10 mouse cellular contexts compared by ENCODE assay signal in genomic region chr11:118728083-118728551, GRCm38 (mm10).
DNase-seq lines count a peak whose midpoint lies in the region; ATAC-seq and TF ChIP-seq lines count a peak whose summit lies in the region.
"Had no signal": no experiment of that assay in that cellular context is flagged by ENCODE, and none has a peak within 500 bp of the region (broad histone marks: within the 10 kb centered on the region; RNA-seq: fewer than 3 reads in every experiment).

No protein-coding gene starts in this region.

- DNase-seq in heart, adult 2 months = peak; percentile 30 to 32
- DNase-seq in heart, postnatal 25 days (ENCODE audit: low spot score) = no peak
- DNase-seq in Muller cell, postnatal 12 days (ENCODE audit: inconsistent ontology term) = peak; percentile 5
- DNase-seq in cerebellum, postnatal 36 days = peak; percentile 48 to 63
- DNase-seq in testis, postnatal 10 days (ENCODE audit: low spot score) = no peak
- DNase-seq in natural killer cell, adult 2 months (ENCODE audit: low spot score in 2 of 2) = no peak
- no peak for DNase-seq in c-Kit-positive CD71-positive TER-119-positive erythroid progenitor cells, embryonic 14.5 days (ENCODE audit: low spot score)
- DNase-seq: right cerebral cortex, adult 18-20 months; thymus, postnatal 14 days had no signal

- no peak overlapping the region; the same call in 1 of the 2 replicates for H3K27ac ChIP-seq in heart, adult 2 months
- no peak overlapping the region for H3K27ac ChIP-seq in intestine, postnatal 0 days (ENCODE audit: low read depth, low read length)

- H3K79me2 ChIP-seq in heart, adult 2 months (replicated peaks; ENCODE audit: control insufficient read depth, insufficient read depth, low read length) = no peaks in the 10 kb centered on the region

- no peak overlapping the region for H3K4me2 ChIP-seq in intestine, postnatal 0 days (replicated peaks; ENCODE audit: low read depth)

- TF ChIP-seq CTCF in heart, adult 2 months (IDR thresholded peaks at IDR 0.05) = no peak
- TF ChIP-seq CTCF in intestine, postnatal 0 days (IDR thresholded peaks at IDR 0.05; ENCODE audit: low read depth) = no peak

- no peak for TF ChIP-seq POLR2A in heart, adult 2 months (IDR thresholded peaks at IDR 0.05; ENCODE audit: insufficient read depth, low read depth, low read length)

- no peak overlapping the region for H3K4me3 ChIP-seq in heart, adult 2 months
- no peak overlapping the region for H3K4me3 ChIP-seq in intestine, postnatal 0 days (ENCODE audit: low read depth, low read length)

- WGBS in heart, adult 2 months = 21% methylated on average over 8 of the region's 8 CpGs
- 17% methylated on average over 8 of the region's 8 CpGs for WGBS in intestine, postnatal 0 days

- peaks cover 3% of the 10 kb centered on the region for H3K4me1 ChIP-seq in heart, adult 2 months (ENCODE audit: control insufficient read depth, insufficient read depth, low read length)
- H3K4me1 ChIP-seq in intestine, postnatal 0 days (replicated peaks; ENCODE audit: control insufficient read depth, insufficient read depth, low read length) = no peaks in the 10 kb centered on the region; the same call in 1 of the 2 replicates

- H3K36me3 ChIP-seq in heart, adult 2 months (ENCODE audit: control insufficient read depth, insufficient read depth, low read length) = no peaks in the 10 kb centered on the region
- no peaks in the 10 kb centered on the region for H3K36me3 ChIP-seq in intestine, postnatal 0 days (ENCODE audit: control insufficient read depth, insufficient read depth)

- H3K27me3 ChIP-seq in heart, adult 2 months (ENCODE audit: control insufficient read depth, insufficient read depth, low read length) = no peaks in the 10 kb centered on the region
- no peaks in the 10 kb centered on the region; the same call in 1 of the 2 replicates for H3K27me3 ChIP-seq in intestine, postnatal 0 days (replicated peaks; ENCODE audit: control insufficient read depth, insufficient read depth, low read length)

- intact Hi-C loops in heart, adult 2 months (cut with DNase I) = no loop called here
- intact Hi-C loops in heart, postnatal 25 days (cut with DNase I) = no loop called here

- H3K9me3 ChIP-seq in intestine, postnatal 0 days (ENCODE audit: control insufficient read depth) = no peaks in the 10 kb centered on the region

- 0 out of 2 replicates have a peak, but pooled peaks have one; percentile 17 for TF ChIP-seq EP300 in heart, adult 2 months (IDR thresholded peaks at IDR 0.05; ENCODE audit: insufficient read depth, low read depth, low read length)

- ATAC-seq in intestine, postnatal 0 days = peak; percentile 34; the same call in 1 of the 2 replicates

- H3K9ac ChIP-seq in heart, adult 2 months (ENCODE audit: low read depth, low read length) = no peak overlapping the region
- no peak overlapping the region for H3K9ac ChIP-seq in intestine, postnatal 0 days (ENCODE audit: low read depth, low read length)

Comparison
In these comparisons a context has a peak if more than half of its experiments do, and no peak if none do; other contexts are left out.
1. DNase-seq: peak in heart, adult 2 months (2 of 2), Muller cell, postnatal 12 days (single experiment) and cerebellum, postnatal 36 days (2 of 2); none in heart, postnatal 25 days (single experiment), testis, postnatal 10 days (single experiment), natural killer cell, adult 2 months (0 of 2) and c-Kit-positive CD71-positive TER-119-positive erythroid progenitor cells, embryonic 14.5 days (single experiment).